Mouse (Mus musculus): ENCODE results near the gene Wdr73.

GRCm38 (mm10) chr7:80873631-80874030, 27.4 kb downstream of the Wdr73 start:
- TF ChIP-seq POLR2A (IDR thresholded peaks at IDR 0.05; ENCODE audit: low read depth, low read length): no peak
- no peak for TF ChIP-seq CTCF (IDR thresholded peaks at IDR 0.05; ENCODE audit: extremely low read depth, insufficient read depth, insufficient read length, insufficient replicate concordance)
